Mouse (Mus musculus) heart, embryonic 11.5 days (tissue): ENCODE results near the gene Lad1. TPM values are rescaled to one million over a fixed set of nuclear protein-coding genes. Genes with fewer than 3 reads are reported as not detected.

Experiments
- ATAC-seq: fragments of 200-750 bp; cut with Nextera tagmentation; replicated peaks from 2 replicates; pipeline ENCODE4 v1.8.0; 2017; ENCODE audit warnings: moderate library complexity; ENCODE audit not compliant: insufficient number of reproducible peaks, low FRiP score, low TSS enrichment
- H3K27ac ChIP-seq: fragments of 300-500 bp; sonication (generic); 2 replicates; pipeline ENCODE4 v1.5.1; 2014; ENCODE audit warnings: mild to moderate bottlenecking, low read depth, low read length
- H3K27me3 ChIP-seq: fragments of 300-500 bp; sonication (generic); 2 replicates; pipeline ENCODE4 v1.6.1; 2014; ENCODE audit warnings: mild to moderate bottlenecking, low read length, mixed read lengths; ENCODE audit not compliant: control insufficient read depth, insufficient read depth
- H3K36me3 ChIP-seq: fragments of 300-500 bp; sonication (generic); 2 replicates; pipeline ENCODE4 v1.6.1; 2014; ENCODE audit warnings: mild to moderate bottlenecking, low read length, moderate library complexity, mixed read lengths; ENCODE audit not compliant: control insufficient read depth, insufficient read depth
- H3K4me1 ChIP-seq: fragments of 300-500 bp; sonication (generic); 2 replicates; pipeline ENCODE4 v1.6.1; 2014; ENCODE audit warnings: low read length; ENCODE audit not compliant: control insufficient read depth, insufficient read depth
- H3K4me2 ChIP-seq: fragments of 300-500 bp; sonication (generic); 2 replicates; pipeline ENCODE4 v1.6.1; 2014; ENCODE audit warnings: mild to moderate bottlenecking, moderate library complexity
- H3K4me3 ChIP-seq: fragments of 300-500 bp; sonication (generic); 2 replicates; pipeline ENCODE4 v1.5.1; 2014; ENCODE audit warnings: low read depth, low read length
- H3K9ac ChIP-seq: fragments of 300-500 bp; sonication (generic); 2 replicates; pipeline ENCODE4 v1.6.1; 2014; ENCODE audit warnings: mild to moderate bottlenecking, low read depth, low read length, moderate library complexity
- H3K9me3 ChIP-seq: fragments of 300-500 bp; sonication (generic); replicated peaks from 2 replicates; pipeline ENCODE4 v1.6.1; 2016; ENCODE audit warnings: low read length; ENCODE audit not compliant: control insufficient read depth
- WGBS: fragments of 180-500 bp; shearing (Covaris S2); extraction: QIAGEN DNeasy Blood & Tissue Kit; methylation state at CpG from one replicate; pipeline ENCODE4 v1.1.7; 2014; ENCODE audit not compliant: insufficient replicate concordance; 5-methylcytosine and 5-hydroxymethylcytosine counted together
- polyA plus RNA-seq: library from polyadenylated mRNA; unstranded; fragments of >200 nt; fragmentation: Nextera tagmentation; extraction: Ambion mirVana; gene quantifications from 2 replicates; pipeline ENCODE4 v1.2.1, GENCODE M21; 2014

Gene Lad1
- polyA plus RNA-seq, 1 experiment from 2014 or later: 2.3 TPM

GRCm38 (mm10) chr1:135813071-135813470 lies 5.3 kb upstream of the Lad1 start:
- 0 out of 2 replicates have a peak, but pooled peaks have one; percentile 12 for ATAC-seq
- WGBS: 57% methylated on average over 4 of the region's 4 CpGs
- peaks cover 30% of the 10 kb centered on the region for H3K4me1 ChIP-seq

GRCm38 (mm10) chr1:135813687-135814395 lies 4.6 kb upstream of the Lad1 start:
- H3K4me2 ChIP-seq: no peak overlapping the region
- H3K27me3 ChIP-seq: peaks cover 14% of the 10 kb centered on the region
- H3K27ac ChIP-seq: no peak overlapping the region; the same call in 1 of the 2 replicates
- H3K9me3 ChIP-seq: no peaks in the 10 kb centered on the region
- WGBS: 79% methylated on average over 5 of the region's 5 CpGs
- peaks cover 35% of the 10 kb centered on the region for H3K4me1 ChIP-seq
- H3K4me3 ChIP-seq: no peak overlapping the region
- no peak for ATAC-seq
- H3K9ac ChIP-seq: no peak overlapping the region
- H3K36me3 ChIP-seq: peaks cover 4% of the 10 kb centered on the region; the same call in 1 of the 2 replicates

More at GRCm38 (mm10) chr1:135813071-135813470, 5.3 kb upstream of the Lad1 start:
- Histone ChIP-seq H3K4me2 (peak overlapping the region; percentile 23), H3K9me3 (no peaks in the 10 kb centered on the region), H3K4me3 (no peak overlapping the region), H3K36me3 (peaks cover 7% of the 10 kb centered on the region; the same call in 1 of the 2 replicates), H3K27ac (peak overlapping the region; percentile 78), H3K27me3 (peaks cover 7% of the 10 kb centered on the region; the same call in 1 of the 2 replicates), H3K9ac (peak overlapping the region; percentile 29; the same call in 1 of the 2 replicates)

GRCm38 (mm10) chr1:135814531-135814930 lies 3.9 kb upstream of the Lad1 start:
- no peak overlapping the region for H3K27ac ChIP-seq
- H3K9ac ChIP-seq: no peak overlapping the region
- peaks cover 35% of the 10 kb centered on the region for H3K4me1 ChIP-seq
- H3K36me3 ChIP-seq: peaks cover 4% of the 10 kb centered on the region; the same call in 1 of the 2 replicates
- H3K27me3 ChIP-seq: peaks cover 20% of the 10 kb centered on the region
- no peak overlapping the region for H3K4me2 ChIP-seq
- no peak overlapping the region for H3K4me3 ChIP-seq
- 81% methylated on average over 5 of the region's 5 CpGs for WGBS
- ATAC-seq: no peak
- H3K9me3 ChIP-seq: no peaks in the 10 kb centered on the region

- Histone ChIP-seq H3K36me3 (no peaks in the 10 kb centered on the region), H3K4me3 (no peak overlapping the region), H3K27me3 (peaks cover 32% of the 10 kb centered on the region), H3K27ac (no peak overlapping the region), H3K4me1 (peaks cover 25% of the 10 kb centered on the region), H3K4me2 (no peak overlapping the region; the same call in 1 of the 2 replicates), H3K9ac (no peak overlapping the region), H3K9me3 (no peaks in the 10 kb centered on the region)
- ATAC-seq: no peak
- 43% methylated on average over 4 of the region's 4 CpGs for WGBS
Observed at GRCm38 (mm10) chr1:135817595-135817994, 803 bp upstream of the Lad1 start.

- Histone ChIP-seq H3K36me3 (no peaks in the 10 kb centered on the region), H3K9me3 (no peaks in the 10 kb centered on the region), H3K27ac (no peak overlapping the region), H3K4me3 (no peak overlapping the region), H3K9ac (no peak overlapping the region), H3K27me3 (peaks cover 37% of the 10 kb centered on the region), H3K4me1 (peaks cover 15% of the 10 kb centered on the region), H3K4me2 (no peak overlapping the region)
- no peak for ATAC-seq
- 79% methylated on average over 10 of the region's 10 CpGs for WGBS
Observed at GRCm38 (mm10) chr1:135820071-135820470, 1.7 kb downstream of the Lad1 start.

- Histone ChIP-seq H3K36me3 (no peaks in the 10 kb centered on the region), H3K4me1 (peaks cover 15% of the 10 kb centered on the region), H3K4me3 (no peak overlapping the region), H3K9me3 (no peaks in the 10 kb centered on the region), H3K9ac (no peak overlapping the region), H3K27me3 (peaks cover 40% of the 10 kb centered on the region), H3K27ac (no peak overlapping the region), H3K4me2 (no peak overlapping the region)
- ATAC-seq: no peak
- WGBS: 79% methylated on average over 16 of the region's 16 CpGs
Observed at GRCm38 (mm10) chr1:135820736-135821364, 2.5 kb downstream of the Lad1 start.

GRCm38 (mm10) chr1:135821780-135822179 lies 3.4 kb downstream of the Lad1 start:
- ATAC-seq: no peak
- no peaks in the 10 kb centered on the region for H3K36me3 ChIP-seq
- H3K4me3 ChIP-seq: no peak overlapping the region
- peaks cover 15% of the 10 kb centered on the region for H3K4me1 ChIP-seq
- peaks cover 40% of the 10 kb centered on the region for H3K27me3 ChIP-seq
- no peak overlapping the region for H3K9ac ChIP-seq
- no peak overlapping the region for H3K27ac ChIP-seq
- no peak overlapping the region for H3K4me2 ChIP-seq
- H3K9me3 ChIP-seq: no peaks in the 10 kb centered on the region
- 80% methylated on average over 7 of the region's 7 CpGs for WGBS

- H3K36me3 ChIP-seq: no peaks in the 10 kb centered on the region
- H3K9ac ChIP-seq: no peak overlapping the region
- no peak overlapping the region for H3K4me2 ChIP-seq
- no peak overlapping the region for H3K4me3 ChIP-seq
- H3K9me3 ChIP-seq: no peaks in the 10 kb centered on the region
- H3K27ac ChIP-seq: no peak overlapping the region
- WGBS: 6% methylated on average over 1 of the region's 1 CpGs
- H3K4me1 ChIP-seq: peaks cover 26% of the 10 kb centered on the region
- ATAC-seq: no peak
- peaks cover 6% of the 10 kb centered on the region; the same call in 1 of the 2 replicates for H3K27me3 ChIP-seq
Observed at GRCm38 (mm10) chr1:135828918-135829317, 10.5 kb downstream of the Lad1 start.
